Mouse (Mus musculus): ENCODE measurements around the gene Ptgds. TPM values are rescaled to one million over a fixed set of nuclear protein-coding genes. Genes with fewer than 3 reads are reported as not detected.
A peak's percentile ranks its signal among the peaks of the same experiment; 100 is the strongest.

The Ptgds gene
- total and polyA plus RNA-seq, 3 experiments, result 0.37 to 0.46 TPM; not detected in 1

DNA sequence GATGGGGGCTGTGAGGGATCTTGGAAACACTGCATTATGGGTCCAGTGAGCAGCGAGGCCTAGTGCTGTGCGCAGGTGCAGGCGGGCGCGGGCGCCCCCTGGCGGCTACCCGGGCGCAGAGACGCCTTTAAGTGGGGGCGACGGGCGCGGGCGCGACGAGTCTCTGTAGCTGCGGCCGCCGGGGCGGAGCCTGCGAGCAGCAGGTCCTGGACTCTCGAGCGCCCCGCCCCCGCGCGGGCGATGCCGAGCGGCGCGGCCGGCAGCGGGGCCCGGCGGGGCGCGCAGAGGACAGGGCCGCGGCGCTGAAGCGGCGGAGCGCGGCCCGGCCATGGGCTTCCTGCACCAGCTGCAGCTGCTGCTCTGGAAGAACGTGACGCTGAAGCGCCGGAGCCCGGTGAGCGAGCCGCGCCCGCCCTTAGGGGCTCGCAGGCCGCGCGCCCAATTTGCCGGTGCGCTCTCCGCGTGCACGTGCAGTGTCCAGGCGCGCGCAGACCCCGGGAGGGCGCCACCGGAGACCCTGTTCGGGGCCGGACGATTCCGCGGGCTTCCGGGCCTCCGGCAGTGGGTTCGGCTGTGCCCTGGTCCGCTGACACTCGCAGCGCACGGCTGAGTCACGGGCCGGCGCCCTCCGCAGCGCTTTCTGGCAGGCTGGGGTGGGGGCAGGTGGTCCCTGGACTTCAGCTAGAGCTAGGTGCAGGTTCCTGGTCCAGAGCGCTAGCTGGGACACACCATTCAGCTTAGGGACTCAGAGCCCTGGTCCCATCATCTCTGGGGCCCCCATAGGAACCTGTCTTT, 41.2 kb downstream of the Ptgds start, which contains the start of gene Abca2 (continued):
- peak; percentile 49 for TF ChIP-seq SMC3 (IDR thresholded peaks at IDR 0.05; ENCODE audit: low read depth, low read length)
- TF ChIP-seq ZNF384 (IDR thresholded peaks at IDR 0.05; ENCODE audit: low read depth, low read length), result no peak
- TF ChIP-seq TCF12 (IDR thresholded peaks at IDR 0.05; ENCODE audit: low read depth, low read length), result peak; percentile 77
- peak; percentile 66 for TF ChIP-seq MXI1 (IDR thresholded peaks at IDR 0.05; ENCODE audit: low read depth, low read length)
- TF ChIP-seq RCOR1 (conservative IDR thresholded peaks at IDR 0.05; ENCODE audit: low read depth, low read length), result no peak
- peak; percentile 94 for TF ChIP-seq MAZ (IDR thresholded peaks at IDR 0.05; ENCODE audit: low read depth, low read length)
- TF ChIP-seq ZC3H11A (IDR thresholded peaks at IDR 0.05; ENCODE audit: low read depth, low read length), result no peak
- 0 out of 2 replicates have a peak, but pooled peaks have one; percentile 39 for TF ChIP-seq ZMIZ1 (IDR thresholded peaks at IDR 0.05; ENCODE audit: low read depth, low read length)
- TF ChIP-seq MEF2A (IDR thresholded peaks at IDR 0.05; ENCODE audit: borderline replicate concordance, low read depth, low read length), result 0 out of 2 replicates have a peak, but pooled peaks have one; percentile 51
- TF ChIP-seq NRF1 (IDR thresholded peaks at IDR 0.05; ENCODE audit: low read depth, low read length), result peak; percentile 90
- peak; percentile 60; the same call in 1 of the 2 replicates for TF ChIP-seq IRF4 (IDR thresholded peaks at IDR 0.05; ENCODE audit: low read depth, low read length)
- no peak for TF ChIP-seq ETS1 (conservative IDR thresholded peaks at IDR 0.05; ENCODE audit: low read depth, low read length)

DNA sequence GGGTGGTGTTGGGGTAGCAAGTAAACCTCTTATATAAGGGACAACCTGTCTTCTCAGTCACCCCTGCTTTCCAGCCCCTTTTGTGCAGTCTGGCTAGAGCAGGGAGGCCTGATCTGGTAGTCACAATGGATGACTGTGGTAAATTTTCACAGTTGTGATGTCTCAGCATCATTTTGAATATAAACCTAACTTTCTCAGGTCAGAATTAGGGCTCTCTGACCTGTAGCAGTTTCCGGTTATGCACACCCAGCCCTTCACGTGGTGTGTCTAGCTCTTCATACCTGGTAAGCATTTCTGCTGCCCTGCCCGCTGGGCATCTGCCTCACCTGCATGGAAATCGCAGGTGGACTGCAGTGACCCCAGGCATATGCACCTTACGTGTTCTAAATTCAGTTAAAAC, 42.6 kb downstream of the Ptgds start:
- Histone ChIP-seq H3K27me3 (replicated peaks) (no peaks in the 10 kb centered on the region), H3K4me3 (replicated peaks in 1 of 3; ENCODE audit: low read depth in 2 of 3, low read length in 2 of 3, poor library complexity in 1 of 3) (no peak overlapping the region), H3K9ac (ENCODE audit: insufficient read depth, low read depth) (no peak overlapping the region), H3K27ac (ENCODE audit: insufficient read depth, low read depth) (no peak overlapping the region), H3K4me1 (ENCODE audit: control insufficient read depth in 1 of 2, insufficient read depth in 2 of 2) (peaks cover 36 to 75% of the 10 kb centered on the region in 2 experiments), H3K4me2 (ENCODE audit: insufficient read depth, low read depth, poor library complexity, severe bottlenecking) (no peak overlapping the region), H3K9me3 (replicated peaks; ENCODE audit: low read length) (peaks cover 3% of the 10 kb centered on the region), H3K79me2 (replicated peaks; ENCODE audit: control insufficient read depth, extremely low read depth, insufficient read depth, poor library complexity, severe bottlenecking) (no peaks in the 10 kb centered on the region), H3K36me3 (replicated peaks in 1 of 2; ENCODE audit: control insufficient read depth in 1 of 2, insufficient read depth in 1 of 2, low read length in 1 of 2) (peaks cover 0 to 20% of the 10 kb centered on the region in 2 experiments)
- in situ Hi-C loops (cut with MboI; ENCODE audit: low pct_ligation_motif_present, low pct_unique_long_range_greater_than_20kb, low sequenced_read_pairs) (loop anchor here (10.0 kb wide), 1 partner anchor 128 kb away; the partner anchor contains the start of gene Edf1), dilution Hi-C loops (cut with MboI; ENCODE audit: extremely low pct_ligation_motif_present, extremely low pct_unique_long_range_greater_than_20kb, low sequenced_read_pairs) (no loop called here)
- no peak for TF ChIP-seq CHD1 (IDR thresholded peaks at IDR 0.05; ENCODE audit: low read depth, low read length)
- TF ChIP-seq CTCF (conservative IDR thresholded peaks at IDR 0.05 in 1 of 2, IDR thresholded peaks at IDR 0.05 in 1 of 2; ENCODE audit: low read depth in 2 of 2, low read length in 2 of 2), result peak in 1 of 2 experiments; percentile 12; a peak in 1 of 4 replicates
- TF ChIP-seq ZNF384 (IDR thresholded peaks at IDR 0.05; ENCODE audit: low read depth, low read length), result no peak
- DNase-seq (ENCODE audit: extremely low read depth), result no peak

- peaks cover 0 to 15% of the 10 kb centered on the region in 2 experiments for H3K36me3 ChIP-seq (replicated peaks in 1 of 2; ENCODE audit: control insufficient read depth in 1 of 2, insufficient read depth in 1 of 2, low read length in 1 of 2)
- H3K9ac ChIP-seq (ENCODE audit: insufficient read depth, low read depth), result peak overlapping the region; percentile 47
- peaks cover 3% of the 10 kb centered on the region for H3K9me3 ChIP-seq (replicated peaks; ENCODE audit: low read length)
- dilution Hi-C loops (cut with MboI; ENCODE audit: extremely low pct_ligation_motif_present, extremely low pct_unique_long_range_greater_than_20kb, low sequenced_read_pairs) (no loop called here), in situ Hi-C loops (cut with MboI; ENCODE audit: low pct_ligation_motif_present, low pct_unique_long_range_greater_than_20kb, low sequenced_read_pairs) (loop anchor here (10.0 kb wide), 1 partner anchor 128 kb away; the partner anchor contains the start of gene Edf1)
- peak; percentile 97 for DNase-seq (ENCODE audit: extremely low read depth)
- no peaks in the 10 kb centered on the region for H3K27me3 ChIP-seq (replicated peaks)
- H3K4me1 ChIP-seq (ENCODE audit: control insufficient read depth in 1 of 2, insufficient read depth in 2 of 2), result peaks cover 37 to 77% of the 10 kb centered on the region in 2 experiments
- no peaks in the 10 kb centered on the region for H3K79me2 ChIP-seq (replicated peaks; ENCODE audit: control insufficient read depth, extremely low read depth, insufficient read depth, poor library complexity, severe bottlenecking)
- peak overlapping the region; percentile 22 for H3K4me2 ChIP-seq (ENCODE audit: insufficient read depth, low read depth, poor library complexity, severe bottlenecking)
- H3K27ac ChIP-seq (ENCODE audit: insufficient read depth, low read depth), result peak overlapping the region; percentile 76
- H3K4me3 ChIP-seq (replicated peaks in 1 of 3; ENCODE audit: low read depth in 2 of 3, low read length in 2 of 3, poor library complexity in 1 of 3), result no peak overlapping the region
- peak; percentile 75 for TF ChIP-seq RAD21 (IDR thresholded peaks at IDR 0.05; ENCODE audit: low read depth, low read length)
- 0 out of 2 replicates have a peak, but pooled peaks have one; percentile 28 for TF ChIP-seq SIN3A (IDR thresholded peaks at IDR 0.05; ENCODE audit: low read length)
- TF ChIP-seq MAX (IDR thresholded peaks at IDR 0.05; ENCODE audit: low read length), result peak; percentile 48
- peak; percentile 64 for TF ChIP-seq NELFE (IDR thresholded peaks at IDR 0.05; ENCODE audit: low read depth, low read length)
- TF ChIP-seq MEF2A (IDR thresholded peaks at IDR 0.05; ENCODE audit: borderline replicate concordance, low read depth, low read length), result peak; percentile 77
- TF ChIP-seq PAX5 (IDR thresholded peaks at IDR 0.05; ENCODE audit: low read length), result no peak
- no peak for TF ChIP-seq JUND (conservative IDR thresholded peaks at IDR 0.05; ENCODE audit: low read depth, low read length)
- no peak for TF ChIP-seq MAFK (IDR thresholded peaks at IDR 0.05; ENCODE audit: insufficient replicate concordance, low read length)
- TF ChIP-seq EP300 (IDR thresholded peaks at IDR 0.05; ENCODE audit: low read length), result no peak
- no peak for TF ChIP-seq CHD2 (IDR thresholded peaks at IDR 0.05; ENCODE audit: low read length)
- peak; percentile 54; the same call in 1 of the 2 replicates for TF ChIP-seq ZMIZ1 (IDR thresholded peaks at IDR 0.05; ENCODE audit: low read depth, low read length)
- TF ChIP-seq TCF12 (IDR thresholded peaks at IDR 0.05; ENCODE audit: low read depth, low read length), result peak; percentile 62
- TF ChIP-seq ZKSCAN1 (IDR thresholded peaks at IDR 0.05; ENCODE audit: borderline replicate concordance, low read depth, low read length), result no peak
- peak; percentile 60; the same call in 1 of the 2 replicates for TF ChIP-seq POLR2A (IDR thresholded peaks at IDR 0.05; ENCODE audit: low read depth, low read length)
- TF ChIP-seq POLR2AphosphoS2 (IDR thresholded peaks at IDR 0.05; ENCODE audit: low read depth, low read length), result no peak
- no peak for TF ChIP-seq RCOR1 (conservative IDR thresholded peaks at IDR 0.05; ENCODE audit: low read depth, low read length)
- peak; percentile 25; the same call in 1 of the 2 replicates for TF ChIP-seq ETS1 (conservative IDR thresholded peaks at IDR 0.05; ENCODE audit: low read depth, low read length)
- TF ChIP-seq BHLHE40 (IDR thresholded peaks at IDR 0.05; ENCODE audit: low read depth, low read length), result 0 out of 2 replicates have a peak, but pooled peaks have one; percentile 44
- TF ChIP-seq MXI1 (IDR thresholded peaks at IDR 0.05; ENCODE audit: low read depth, low read length), result no peak; the same call in 1 of the 2 replicates
These were observed 43.1 kb downstream of the Ptgds start for GRCm38 (mm10) chr2:25426721-25427191.

Measured in CH12.LX (cell line).